Mouse (Mus musculus): ENCODE measurements around the gene Rpusd4. TPM values are rescaled to one million over a fixed set of nuclear protein-coding genes. Genes with fewer than 3 reads are reported as not detected.
A peak's percentile ranks its signal among the peaks of the same experiment; 100 is the strongest.

Rpusd4 gene
- polyA plus RNA-seq (2016; fragmentation: Nextera tagmentation; extraction: Ambion mirVana): 35.6 and 36.8 TPM in 2 replicates

DNA sequence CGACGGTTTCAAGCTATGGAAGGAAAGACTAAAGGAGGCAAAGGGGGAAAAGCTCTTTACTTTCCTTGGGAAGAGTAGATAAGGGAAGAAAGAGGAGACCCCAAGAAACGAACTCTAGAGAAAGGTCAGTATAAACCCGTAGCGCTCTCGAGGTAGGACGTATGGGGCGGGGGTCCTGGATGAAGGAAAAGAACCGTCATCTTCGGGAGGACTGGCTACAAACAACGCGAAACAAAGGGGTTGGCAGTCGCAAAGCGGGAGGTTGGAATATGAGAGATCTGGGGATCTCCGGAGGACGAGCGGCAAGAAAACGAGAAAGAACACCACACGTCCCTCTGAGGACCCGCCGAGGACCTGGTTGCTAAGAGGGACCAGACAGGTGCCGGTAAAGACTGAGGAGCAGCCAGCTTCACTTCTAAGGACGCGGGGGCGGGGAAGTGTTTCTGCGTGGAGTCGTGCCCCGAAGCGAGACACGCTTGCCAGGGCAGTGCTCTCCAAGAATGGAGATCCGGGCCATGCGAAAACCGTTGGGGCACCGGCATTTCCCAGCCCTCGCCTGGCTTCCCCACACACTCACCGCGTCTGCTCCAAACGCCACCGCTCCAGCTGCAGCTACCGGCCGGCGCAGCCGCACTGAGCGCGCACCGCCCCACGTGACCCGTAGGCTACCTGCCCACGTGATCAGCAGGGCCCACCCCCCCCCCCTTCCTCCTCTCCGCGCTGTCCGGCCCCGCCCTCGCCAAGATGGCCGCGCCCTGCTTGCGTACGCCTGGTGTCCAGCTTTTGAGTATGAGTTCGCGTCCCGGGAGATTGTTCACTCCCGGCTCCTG lies at the start of gene Rpusd4, which contains the start of gene Fam118b:
Gene Rpusd4 (plus strand): TSS at position 720 of the 830 bp plus-strand sequence.
Gene Fam118b (minus strand): TSS at position 660 of the 830 bp plus-strand sequence.
- H3K4me1 ChIP-seq: peaks cover 15% of the 10 kb centered on the region
- under 1% methylated on average over 62 of the region's 62 CpGs for WGBS
- no peaks in the 10 kb centered on the region for H3K9me3 ChIP-seq (replicated peaks)
- peak; percentile 95 for DNase-seq (ENCODE audit: low spot score)
- no peaks in the 10 kb centered on the region for H3K27me3 ChIP-seq (ENCODE audit: low read depth, poor library complexity, severe bottlenecking)
- H3K4me3 ChIP-seq: peak within 1 kb of the TSS; percentile 84
- H3K27ac ChIP-seq: peak within 1 kb of the TSS; percentile 90
- H3K36me3 ChIP-seq: peaks cover 27% of the 10 kb centered on the region

DNA sequence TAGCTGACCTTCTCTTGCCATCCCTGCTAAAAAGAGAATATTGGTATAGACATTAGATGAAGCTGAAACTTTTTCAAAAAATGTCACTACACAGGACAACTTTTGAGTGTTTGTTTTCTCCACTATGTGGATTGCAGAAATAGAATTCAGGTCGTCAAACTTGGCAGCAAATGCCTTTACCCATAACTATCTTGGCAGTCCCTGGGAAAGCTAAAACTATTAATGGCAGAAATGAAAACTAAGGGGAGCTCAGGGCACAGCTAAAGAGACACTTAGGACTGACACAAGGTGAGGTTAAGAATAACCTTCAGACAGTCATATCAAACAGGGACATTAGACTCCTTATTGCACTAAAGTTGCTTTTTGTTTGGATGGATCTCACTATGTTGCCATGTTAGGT lies 49.7 kb upstream of the Rpusd4 start:
- peaks cover 98% of the 10 kb centered on the region for H3K36me3 ChIP-seq

DNA sequence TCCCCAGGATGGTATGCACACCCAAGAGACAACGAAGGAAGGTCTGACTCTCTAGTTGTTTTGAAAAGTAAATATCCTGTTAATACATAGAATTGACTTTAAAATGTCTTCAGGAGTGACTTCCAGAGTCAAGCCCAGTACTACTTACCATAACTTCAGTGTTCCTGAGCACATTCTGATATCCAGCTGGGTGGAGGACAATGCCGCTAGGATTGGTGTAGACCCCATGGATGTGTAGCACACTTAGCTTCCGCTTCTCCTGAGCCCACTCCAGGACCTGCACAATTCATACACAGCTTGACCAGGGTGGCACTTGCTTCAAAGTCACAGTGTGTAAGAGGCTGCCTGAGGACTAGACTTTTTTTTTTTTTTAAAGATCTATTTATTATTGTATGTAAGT lies 44.2 kb upstream of the Rpusd4 start:
- H3K9me3 ChIP-seq (replicated peaks): no peaks in the 10 kb centered on the region
- H3K27me3 ChIP-seq (ENCODE audit: low read depth, poor library complexity, severe bottlenecking): no peaks in the 10 kb centered on the region
- no peaks in the 10 kb centered on the region for H3K4me1 ChIP-seq
- WGBS: 98% methylated on average over 3 of the region's 3 CpGs
- no peak overlapping the region for H3K4me3 ChIP-seq
- no peak overlapping the region for H3K27ac ChIP-seq
- DNase-seq (ENCODE audit: low spot score): no peak
- H3K36me3 ChIP-seq: peaks cover 80% of the 10 kb centered on the region

More for the DNA sequence above, 49.7 kb upstream of the Rpusd4 start:
- H3K9me3 ChIP-seq (replicated peaks): no peaks in the 10 kb centered on the region
- no peaks in the 10 kb centered on the region for H3K4me1 ChIP-seq
- 91% methylated on average over 1 of the region's 1 CpGs for WGBS
- H3K27me3 ChIP-seq (ENCODE audit: low read depth, poor library complexity, severe bottlenecking): no peaks in the 10 kb centered on the region
- DNase-seq (ENCODE audit: low spot score): no peak
- H3K4me3 ChIP-seq: no peak overlapping the region
- H3K27ac ChIP-seq: no peak overlapping the region

DNA sequence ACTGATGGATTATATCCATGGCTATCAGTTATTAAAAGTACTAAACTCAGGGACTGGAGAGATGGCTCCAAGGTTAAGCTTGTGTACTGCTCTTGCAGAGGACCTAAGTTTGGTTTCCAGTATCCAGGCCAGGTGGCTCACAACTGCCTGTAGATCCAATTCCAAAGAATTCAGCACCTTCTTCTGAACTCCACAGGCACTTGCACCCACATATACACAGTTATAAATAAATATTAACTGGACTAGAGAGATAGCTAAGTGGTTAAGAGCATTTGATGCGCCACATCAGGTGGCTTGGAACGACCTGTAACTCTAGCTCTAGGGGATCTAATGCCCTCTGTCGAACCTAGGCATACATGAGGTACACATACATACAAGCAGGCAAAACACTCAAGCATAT lies 39.0 kb upstream of the Rpusd4 start:
- Histone ChIP-seq H3K9me3 (replicated peaks) (no peaks in the 10 kb centered on the region), H3K4me3 (no peak overlapping the region), H3K4me1 (no peaks in the 10 kb centered on the region), H3K27me3 (ENCODE audit: low read depth, poor library complexity, severe bottlenecking) (no peaks in the 10 kb centered on the region), H3K36me3 (peaks cover 51% of the 10 kb centered on the region), H3K27ac (no peak overlapping the region)
- 91% methylated on average over 3 of the region's 3 CpGs for WGBS
- DNase-seq (ENCODE audit: low spot score): no peak

DNA sequence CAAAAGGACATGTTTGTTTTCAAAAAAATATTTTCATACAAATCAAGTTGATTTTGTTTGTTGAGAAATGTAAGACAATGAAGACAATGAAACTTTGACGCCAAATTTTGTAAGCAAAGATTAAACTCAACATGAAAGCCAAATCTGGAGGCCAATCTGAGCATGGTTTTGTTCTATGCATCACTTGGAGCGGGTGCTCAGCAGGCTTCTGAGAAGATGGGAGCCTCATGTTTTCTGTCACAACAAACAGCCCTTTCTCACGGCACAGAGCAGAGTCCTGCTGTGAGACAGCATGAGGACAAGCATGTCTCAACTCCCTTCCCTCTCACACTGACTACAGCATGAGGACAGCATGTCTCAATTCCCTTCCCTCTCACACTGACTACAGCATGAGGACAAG lies 31.7 kb upstream of the Rpusd4 start:
- Histone ChIP-seq H3K4me3 (no peak overlapping the region), H3K27me3 (ENCODE audit: low read depth, poor library complexity, severe bottlenecking) (no peaks in the 10 kb centered on the region), H3K4me1 (no peaks in the 10 kb centered on the region), H3K27ac (no peak overlapping the region), H3K36me3 (peaks cover 39% of the 10 kb centered on the region), H3K9me3 (replicated peaks) (no peaks in the 10 kb centered on the region)
- 64% methylated on average over 3 of the region's 3 CpGs for WGBS
- DNase-seq (ENCODE audit: low spot score): no peak

DNA sequence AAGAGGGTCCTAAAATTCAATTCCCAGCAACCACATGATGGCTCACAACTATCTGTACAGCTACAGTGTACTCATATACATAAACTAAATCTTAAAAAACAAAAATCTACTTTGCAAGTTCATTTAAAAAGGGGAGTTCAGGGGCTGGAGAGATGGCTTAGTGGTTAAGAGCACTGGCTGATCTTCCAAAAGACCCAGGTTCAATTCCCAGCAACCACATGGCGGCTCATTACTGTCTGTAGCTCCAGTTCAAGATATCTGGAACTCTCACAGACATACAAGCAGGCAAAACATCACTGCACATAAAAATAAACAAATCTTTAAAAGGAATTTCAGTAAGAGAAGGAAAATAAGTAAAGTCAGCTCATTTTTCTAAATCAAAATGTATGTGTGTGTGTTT lies 29.3 kb upstream of the Rpusd4 start:
- Histone ChIP-seq H3K27me3 (ENCODE audit: low read depth, poor library complexity, severe bottlenecking) (no peaks in the 10 kb centered on the region), H3K36me3 (peaks cover 22% of the 10 kb centered on the region), H3K4me1 (no peaks in the 10 kb centered on the region), H3K9me3 (replicated peaks) (no peaks in the 10 kb centered on the region), H3K27ac (no peak overlapping the region), H3K4me3 (no peak overlapping the region)
- 97% methylated on average over 1 of the region's 1 CpGs for WGBS
- DNase-seq (ENCODE audit: low spot score): no peak

DNA sequence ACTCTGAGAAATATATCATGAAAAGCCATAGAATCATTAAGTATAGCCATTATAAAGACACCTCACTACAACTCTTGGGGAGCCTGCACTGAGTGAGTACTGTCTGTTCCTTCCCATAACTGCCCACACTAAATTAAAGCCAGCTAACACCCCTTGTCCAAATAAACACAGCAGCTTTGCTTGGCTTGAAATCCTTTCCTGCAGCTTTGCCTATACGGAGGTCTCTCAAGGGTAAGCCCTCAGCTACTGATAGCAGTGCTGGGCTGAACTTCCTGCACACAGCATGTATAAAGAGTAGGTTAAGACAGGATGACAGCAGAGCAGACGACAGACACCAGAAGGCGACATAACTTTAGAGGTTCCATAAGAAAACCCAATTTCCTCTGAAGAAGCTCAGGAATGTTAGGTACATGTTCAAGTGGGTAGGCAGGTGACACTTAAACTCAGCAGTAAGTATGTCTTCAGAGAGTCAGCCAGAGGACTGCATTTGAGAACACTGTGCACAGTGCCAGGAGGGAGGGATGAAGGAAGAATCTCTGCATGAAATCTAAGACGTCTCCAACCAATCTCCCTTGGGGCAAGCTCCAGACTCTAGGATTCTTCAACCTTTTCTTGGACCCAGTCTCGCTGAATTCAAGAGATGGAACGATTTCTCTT lies 28.6 kb upstream of the Rpusd4 start:
- Histone ChIP-seq H3K27ac (no peak overlapping the region), H3K36me3 (peaks cover 18% of the 10 kb centered on the region), H3K4me1 (no peaks in the 10 kb centered on the region), H3K27me3 (ENCODE audit: low read depth, poor library complexity, severe bottlenecking) (no peaks in the 10 kb centered on the region), H3K9me3 (replicated peaks) (no peaks in the 10 kb centered on the region), H3K4me3 (no peak overlapping the region)
- no peak for DNase-seq (ENCODE audit: low spot score)
- 78% methylated on average over 6 of the region's 6 CpGs for WGBS

DNA sequence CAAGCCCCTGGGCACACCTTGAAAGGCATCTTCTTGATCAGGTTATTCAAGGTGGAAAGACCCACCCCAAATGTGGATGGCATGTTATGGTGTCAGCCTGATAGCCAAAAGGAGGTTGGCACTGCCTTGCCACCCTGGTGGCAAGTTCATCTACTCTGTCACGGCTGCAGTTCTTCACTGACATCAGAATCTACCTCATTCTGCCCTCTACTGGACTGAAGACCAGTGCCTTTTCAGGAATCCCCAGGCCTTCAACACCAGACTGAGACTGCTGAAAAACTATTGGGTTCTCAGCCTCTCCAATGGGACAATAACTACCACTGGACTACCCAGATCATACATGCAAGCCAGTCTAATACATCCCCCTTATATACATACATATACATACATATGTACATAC lies 27.9 kb upstream of the Rpusd4 start:
- Histone ChIP-seq H3K27me3 (ENCODE audit: low read depth, poor library complexity, severe bottlenecking) (no peaks in the 10 kb centered on the region), H3K9me3 (replicated peaks) (no peaks in the 10 kb centered on the region), H3K36me3 (peaks cover 13% of the 10 kb centered on the region; the same call in 1 of the 2 replicates), H3K4me3 (no peak overlapping the region), H3K4me1 (no peaks in the 10 kb centered on the region), H3K27ac (no peak overlapping the region)
- 83% methylated on average over 1 of the region's 1 CpGs for WGBS
- DNase-seq (ENCODE audit: low spot score): no peak

DNA sequence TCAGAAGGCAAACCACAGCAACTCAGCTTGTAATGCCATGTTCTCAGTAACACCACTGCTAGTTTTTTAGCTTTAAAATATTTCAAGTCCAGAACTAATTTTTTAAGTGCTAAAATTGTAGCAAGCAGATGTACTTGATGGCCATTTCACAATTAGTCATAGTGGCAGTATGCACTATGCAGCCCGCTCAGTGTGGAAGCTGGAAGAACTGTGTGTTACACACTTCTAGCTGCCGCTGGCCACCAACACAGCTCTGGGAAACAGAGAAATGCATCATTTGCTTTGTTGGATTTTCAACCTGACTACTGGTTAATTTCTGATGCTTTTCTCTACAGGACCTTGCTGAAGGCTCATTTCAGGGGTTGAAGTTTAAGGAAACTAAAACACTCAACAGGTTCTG lies 20.3 kb upstream of the Rpusd4 start:
- H3K27me3 ChIP-seq (ENCODE audit: low read depth, poor library complexity, severe bottlenecking): no peaks in the 10 kb centered on the region
- WGBS: 95% methylated on average over 2 of the region's 2 CpGs
- H3K27ac ChIP-seq: no peak overlapping the region
- no peaks in the 10 kb centered on the region for H3K9me3 ChIP-seq (replicated peaks)
- H3K36me3 ChIP-seq: peaks cover 11% of the 10 kb centered on the region; the same call in 1 of the 2 replicates
- no peak overlapping the region for H3K4me3 ChIP-seq
- H3K4me1 ChIP-seq: no peaks in the 10 kb centered on the region
- no peak for DNase-seq (ENCODE audit: low spot score)

DNA sequence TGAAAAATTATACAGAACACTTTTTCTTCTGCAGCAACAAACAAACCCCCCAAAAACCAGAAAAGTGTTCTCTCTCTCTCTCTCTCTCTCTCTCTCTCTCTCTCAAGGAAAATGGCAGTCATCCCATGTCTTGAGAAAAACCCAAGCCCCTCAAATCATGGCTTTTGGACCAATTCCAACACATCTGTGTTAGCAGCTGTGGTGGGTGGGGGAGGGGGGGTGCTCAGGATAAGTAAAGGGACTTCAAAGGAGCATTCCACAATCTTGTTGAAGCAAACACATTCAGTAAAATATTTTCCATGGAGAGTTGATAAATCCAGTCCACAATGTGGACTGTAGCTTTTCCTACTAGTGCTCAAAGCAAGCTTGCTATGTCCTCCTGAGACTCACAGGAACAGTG lies 18.2 kb upstream of the Rpusd4 start:
- Histone ChIP-seq H3K36me3 (peaks cover 6% of the 10 kb centered on the region; the same call in 1 of the 2 replicates), H3K4me3 (no peak overlapping the region), H3K27me3 (ENCODE audit: low read depth, poor library complexity, severe bottlenecking) (no peaks in the 10 kb centered on the region), H3K27ac (no peak overlapping the region), H3K9me3 (replicated peaks) (no peaks in the 10 kb centered on the region), H3K4me1 (no peaks in the 10 kb centered on the region)
- no peak for DNase-seq (ENCODE audit: low spot score)

DNA sequence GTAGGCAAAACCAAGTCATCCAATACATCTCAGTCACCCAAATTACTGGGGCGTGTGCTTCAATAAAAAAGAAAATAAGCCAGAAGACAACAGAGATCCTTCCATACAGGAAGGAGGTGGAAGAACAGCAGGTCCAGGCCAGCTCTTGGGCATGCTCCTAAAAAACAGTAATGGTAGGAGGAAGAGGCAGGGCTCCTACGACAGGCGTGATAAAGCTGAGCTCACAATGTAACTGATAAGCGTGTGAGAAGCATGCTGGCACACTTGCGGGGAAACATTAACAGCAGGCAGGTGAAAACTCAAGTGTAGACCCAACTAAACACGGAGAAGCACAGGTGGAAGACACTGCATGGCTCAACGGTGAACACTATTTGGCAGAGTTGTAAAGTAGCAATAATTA lies 10.3 kb upstream of the Rpusd4 start:
- Histone ChIP-seq H3K27ac (no peak overlapping the region), H3K36me3 (peaks cover 10% of the 10 kb centered on the region; the same call in 1 of the 2 replicates), H3K4me1 (no peaks in the 10 kb centered on the region), H3K9me3 (replicated peaks) (no peaks in the 10 kb centered on the region), H3K4me3 (no peak overlapping the region), H3K27me3 (ENCODE audit: low read depth, poor library complexity, severe bottlenecking) (no peaks in the 10 kb centered on the region)
- WGBS: 95% methylated on average over 7 of the region's 7 CpGs
- DNase-seq (ENCODE audit: low spot score): no peak

DNA sequence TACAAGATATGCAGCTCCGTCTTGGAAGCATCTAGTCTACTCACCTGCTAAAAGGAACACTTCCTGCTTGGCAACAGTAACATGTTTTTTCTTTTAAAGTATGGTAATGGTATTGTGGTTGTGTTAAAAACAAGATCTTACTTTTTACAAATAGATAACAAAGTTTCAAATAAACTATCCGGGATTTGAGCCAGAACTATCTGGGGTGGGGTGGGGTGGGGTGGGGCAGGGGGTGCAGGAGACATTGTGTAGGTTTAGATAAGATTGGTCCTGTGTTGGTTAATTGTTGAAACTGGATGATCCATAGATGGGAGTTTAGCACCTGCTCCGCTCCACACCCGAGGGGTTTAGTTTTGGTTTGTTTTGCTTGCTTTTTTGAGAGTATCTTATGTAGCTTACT lies 5.2 kb upstream of the Rpusd4 start:
- 94% methylated on average over 4 of the region's 4 CpGs for WGBS
- DNase-seq (ENCODE audit: low spot score): no peak
- no peak overlapping the region for H3K27ac ChIP-seq
- peaks cover 8% of the 10 kb centered on the region for H3K4me1 ChIP-seq
- H3K27me3 ChIP-seq (ENCODE audit: low read depth, poor library complexity, severe bottlenecking): no peaks in the 10 kb centered on the region
- peaks cover 10% of the 10 kb centered on the region; the same call in 1 of the 2 replicates for H3K36me3 ChIP-seq
- H3K4me3 ChIP-seq: no peak overlapping the region
- no peaks in the 10 kb centered on the region for H3K9me3 ChIP-seq (replicated peaks)

DNA sequence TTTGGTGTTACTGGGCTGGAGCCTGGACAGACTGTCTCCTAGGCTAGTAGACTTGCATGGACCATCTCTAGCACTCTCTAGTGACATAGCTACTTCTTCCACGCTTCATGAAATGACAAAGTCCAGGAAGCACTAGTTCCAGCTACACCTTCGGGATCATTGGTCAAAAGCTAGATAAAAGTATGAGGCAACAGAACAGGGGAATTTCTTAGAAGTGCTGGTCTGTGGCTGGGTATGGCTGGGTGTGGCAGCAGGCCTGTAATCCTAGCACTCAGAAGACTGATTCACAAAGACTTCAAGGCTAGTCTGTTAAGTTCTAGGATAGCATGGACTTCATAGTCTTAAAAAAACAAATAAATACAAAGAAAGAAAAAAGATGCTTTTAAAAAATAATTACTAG lies 4.2 kb upstream of the Rpusd4 start:
- H3K27me3 ChIP-seq (ENCODE audit: low read depth, poor library complexity, severe bottlenecking): no peaks in the 10 kb centered on the region
- H3K9me3 ChIP-seq (replicated peaks): no peaks in the 10 kb centered on the region
- H3K4me1 ChIP-seq: peaks cover 11% of the 10 kb centered on the region
- no peak overlapping the region for H3K4me3 ChIP-seq
- WGBS: 91% methylated on average over 2 of the region's 2 CpGs
- H3K36me3 ChIP-seq: peaks cover 6% of the 10 kb centered on the region; the same call in 1 of the 2 replicates
- no peak overlapping the region for H3K27ac ChIP-seq
- no peak for DNase-seq (ENCODE audit: low spot score)
